Mouse (Mus musculus) stomach, embryonic 14.5 days (tissue): ENCODE measurements around the gene Ybx3. TPM values are rescaled to one million over a fixed set of nuclear protein-coding genes. Genes with fewer than 3 reads are reported as not detected.
A peak's percentile ranks its signal among the peaks of the same experiment; 100 is the strongest.

Source experiments
- ATAC-seq: fragments of 200-750 bp; cut with Nextera tagmentation; 2 replicates; pipeline ENCODE4 v1.8.0; 2017; ENCODE audit warnings: low read depth, moderate TSS enrichment; ENCODE audit not compliant: insufficient number of reproducible peaks, insufficient read depth, low FRiP score
- H3K27ac ChIP-seq: fragments of 300-500 bp; sonication (generic); 2 replicates; pipeline ENCODE4 v1.5.1; 2014; ENCODE audit warnings: mild to moderate bottlenecking, low read length, moderate library complexity, mixed read lengths
- H3K27me3 ChIP-seq: fragments of 300-500 bp; sonication (generic); 2 replicates; pipeline ENCODE4 v1.6.1; 2014; ENCODE audit warnings: low read length, control low read depth, mixed read lengths; ENCODE audit not compliant: control insufficient read depth, insufficient read depth
- H3K36me3 ChIP-seq: fragments of 300-500 bp; sonication (generic); 2 replicates; pipeline ENCODE4 v1.6.1; 2014; ENCODE audit warnings: mild to moderate bottlenecking, control low read depth, low read length, moderate library complexity, mixed read lengths; ENCODE audit not compliant: control insufficient read depth, insufficient read depth
- H3K4me1 ChIP-seq: fragments of 300-500 bp; sonication (generic); 2 replicates; pipeline ENCODE4 v1.6.1; 2014; ENCODE audit warnings: low read length, control low read depth, mixed read lengths; ENCODE audit not compliant: control insufficient read depth, insufficient read depth
- H3K4me2 ChIP-seq: fragments of 300-500 bp; sonication (generic); replicated peaks from 2 replicates; pipeline ENCODE4 v1.6.1; 2014; ENCODE audit warnings: low read depth, low read length, control low read depth
- H3K4me3 ChIP-seq: fragments of 300-500 bp; sonication (generic); 2 replicates; pipeline ENCODE4 v1.5.1; 2014; ENCODE audit warnings: low read depth, low read length, control low read depth
- H3K9ac ChIP-seq: fragments of 300-500 bp; sonication (generic); replicated peaks from 2 replicates; pipeline ENCODE4 v1.6.1; 2014; ENCODE audit warnings: low read depth, mild to moderate bottlenecking, control low read depth, low read length, moderate library complexity, mixed read lengths
- H3K9me3 ChIP-seq: fragments of 300-500 bp; sonication (generic); 2 replicates; pipeline ENCODE4 v1.6.1; 2016; ENCODE audit warnings: low read depth, low read length, control low read depth; ENCODE audit not compliant: control insufficient read depth
- WGBS: fragments of 180-500 bp; shearing (Covaris S2); extraction: QIAGEN DNeasy Blood & Tissue Kit; methylation state at CpG from one replicate; pipeline ENCODE4 v1.1.7; 2014; 5-methylcytosine and 5-hydroxymethylcytosine counted together
- polyA plus RNA-seq: library from polyadenylated mRNA; unstranded; fragments of >200 nt; fragmentation: Nextera tagmentation; extraction: Ambion mirVana; gene quantifications from 2 replicates; pipeline ENCODE4 v1.2.1, GENCODE M21; 2014

Gene Ybx3
- polyA plus RNA-seq, 1 experiment from 2014 or later = 50.3 TPM

DNA sequence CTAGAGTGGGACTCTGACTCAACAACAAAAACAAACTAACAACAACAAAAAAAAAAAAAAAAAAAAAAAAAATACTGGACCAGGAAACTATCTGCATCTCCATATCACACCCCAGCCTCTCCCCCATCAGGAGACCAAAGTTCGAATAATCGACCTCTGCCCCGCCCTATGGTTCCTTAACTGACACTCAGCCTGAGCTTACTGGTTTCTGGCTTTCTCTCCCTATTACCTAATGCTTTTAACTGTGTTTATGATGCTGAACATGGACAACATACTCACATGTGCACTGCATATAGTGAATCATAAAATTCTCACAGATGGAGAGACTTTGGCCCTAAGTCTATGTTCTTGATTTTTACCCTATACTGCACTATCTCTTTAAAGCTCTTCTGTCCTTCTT, 49.0 kb downstream of the Ybx3 start:
- Histone ChIP-seq H3K9me3 (no peaks in the 10 kb centered on the region), H3K4me3 (no peak overlapping the region), H3K4me1 (no peaks in the 10 kb centered on the region), H3K36me3 (no peaks in the 10 kb centered on the region), H3K4me2 (no peak overlapping the region), H3K27ac (no peak overlapping the region), H3K9ac (no peak overlapping the region), H3K27me3 (no peaks in the 10 kb centered on the region)
- 83% methylated on average over 3 of the region's 3 CpGs for WGBS
- ATAC-seq = no peak

DNA sequence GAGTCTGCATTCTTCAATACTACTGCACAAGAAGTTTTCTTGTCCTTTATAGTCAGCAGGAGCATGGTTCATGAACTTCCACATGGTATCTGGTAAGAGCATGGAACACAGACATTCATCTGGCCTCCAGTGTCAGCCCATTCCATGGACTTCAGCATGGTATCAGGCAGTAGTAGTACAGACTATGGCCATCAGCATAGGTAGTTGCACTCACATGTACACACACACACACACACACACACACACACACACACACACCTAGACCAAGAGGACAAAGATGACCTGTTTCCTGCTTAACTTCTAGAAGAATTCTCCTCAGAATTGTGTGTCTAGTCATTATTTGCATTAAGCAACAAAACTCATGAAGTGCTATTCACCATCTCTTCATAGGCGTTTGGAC, 49.5 kb downstream of the Ybx3 start:
- Histone ChIP-seq H3K4me1 (no peaks in the 10 kb centered on the region), H3K27me3 (no peaks in the 10 kb centered on the region), H3K4me2 (no peak overlapping the region), H3K9ac (no peak overlapping the region), H3K4me3 (no peak overlapping the region), H3K36me3 (no peaks in the 10 kb centered on the region), H3K27ac (no peak overlapping the region), H3K9me3 (no peaks in the 10 kb centered on the region)
- 74% methylated on average over 1 of the region's 1 CpGs for WGBS
- ATAC-seq = no peak

GRCm38 (mm10) chr6:131327076-131327475, 61.2 kb downstream of the Ybx3 start:
- ATAC-seq = no peak
- Histone ChIP-seq H3K4me2 (no peak overlapping the region), H3K36me3 (no peaks in the 10 kb centered on the region), H3K27ac (no peak overlapping the region), H3K27me3 (no peaks in the 10 kb centered on the region), H3K4me3 (no peak overlapping the region), H3K9me3 (no peaks in the 10 kb centered on the region), H3K9ac (no peak overlapping the region), H3K4me1 (no peaks in the 10 kb centered on the region)
- WGBS = 86% methylated on average over 2 of the region's 2 CpGs

GRCm38 (mm10) chr6:131321854-131322639, 66.2 kb downstream of the Ybx3 start:
- no peak overlapping the region for H3K4me3 ChIP-seq
- WGBS = 62% methylated on average over 3 of the region's 3 CpGs
- H3K9ac ChIP-seq = no peak overlapping the region
- H3K4me2 ChIP-seq = no peak overlapping the region
- no peak overlapping the region for H3K27ac ChIP-seq
- H3K9me3 ChIP-seq = no peaks in the 10 kb centered on the region
- H3K4me1 ChIP-seq = no peaks in the 10 kb centered on the region
- H3K36me3 ChIP-seq = no peaks in the 10 kb centered on the region
- H3K27me3 ChIP-seq = no peaks in the 10 kb centered on the region
- no peak for ATAC-seq

GRCm38 (mm10) chr6:131316155-131317101, 71.8 kb downstream of the Ybx3 start:
- no peaks in the 10 kb centered on the region for H3K9me3 ChIP-seq
- no peaks in the 10 kb centered on the region for H3K36me3 ChIP-seq
- H3K4me1 ChIP-seq = peaks cover 4% of the 10 kb centered on the region; the same call in 1 of the 2 replicates
- H3K4me2 ChIP-seq = no peak overlapping the region
- no peaks in the 10 kb centered on the region for H3K27me3 ChIP-seq
- WGBS = 69% methylated on average over 7 of the region's 7 CpGs
- peak; percentile 89 for ATAC-seq
- no peak overlapping the region for H3K4me3 ChIP-seq
- no peak overlapping the region for H3K9ac ChIP-seq
- peak overlapping the region; percentile 44; the same call in 1 of the 2 replicates for H3K27ac ChIP-seq

Other genes starting within 250 kb of the Ybx3 start
- 0.18 TPM in 1 of 2 replicates, not detected in the other for gene Klra2, start 141.1 kb downstream of the Ybx3 start, polyA plus RNA-seq
- gene Magohb, start 95.2 kb downstream of the Ybx3 start, polyA plus RNA-seq = 63.1 and 67.7 TPM in 2 replicates
- 7.1 and 7.8 TPM in 2 replicates for gene Styk1, start 34.9 kb downstream of the Ybx3 start, polyA plus RNA-seq
- not detected in 2 replicates for gene 5430401F13Rik, start 97.9 kb upstream of the Ybx3 start, polyA plus RNA-seq
- not detected in 2 replicates for gene Gm6619, start 97.9 kb upstream of the Ybx3 start, polyA plus RNA-seq
- not detected in 2 replicates for gene Tas2r130, start 242.4 kb upstream of the Ybx3 start, polyA plus RNA-seq